Mouse (Mus musculus): ENCODE data around the gene Ctdnep1.

GRCm38 (mm10) chr11:69934681-69935080 is 46.3 kb upstream of the Ctdnep1 start:
- TF ChIP-seq CTCF (conservative IDR thresholded peaks at IDR 0.05 in 1 of 2, IDR thresholded peaks at IDR 0.05 in 1 of 2; ENCODE audit: low read depth in 2 of 2, low read length in 2 of 2) (no peak), UBTF (IDR thresholded peaks at IDR 0.05; ENCODE audit: low read depth, low read length) (no peak), CHD1 (IDR thresholded peaks at IDR 0.05; ENCODE audit: low read depth, low read length) (no peak), POLR2A (IDR thresholded peaks at IDR 0.05; ENCODE audit: low read depth, low read length) (no peak), EP300 (IDR thresholded peaks at IDR 0.05; ENCODE audit: low read length) (no peak), HCFC1 (IDR thresholded peaks at IDR 0.05; ENCODE audit: low read depth, low read length) (no peak; the same call in 1 of the 2 replicates), USF2 (conservative IDR thresholded peaks at IDR 0.05; ENCODE audit: low read depth, low read length) (no peak), NRF1 (IDR thresholded peaks at IDR 0.05; ENCODE audit: low read depth, low read length) (no peak), ZKSCAN1 (IDR thresholded peaks at IDR 0.05; ENCODE audit: borderline replicate concordance, low read depth, low read length) (no peak), BHLHE40 (IDR thresholded peaks at IDR 0.05; ENCODE audit: low read depth, low read length) (no peak), E2F4 (IDR thresholded peaks at IDR 0.05; ENCODE audit: insufficient replicate concordance, low read depth, low read length) (0 out of 2 replicates have a peak, but pooled peaks have one; percentile 33)

Data from CH12.LX (cell line).